Mouse (Mus musculus): ENCODE measurements at regions not wholly inside any gene's neighbourhood (a gene's known extent, or its start where the extent isn't known, plus 50 kb on each side); places are given as distances from the start of the nearest gene placed in this dataset.
A peak's percentile ranks its signal among the peaks of the same experiment; 100 is the strongest.
"Not testable (repeated sequence)": the region's sequence is repeated elsewhere in the genome, so short reads cannot be mapped to it uniquely, and the experiment has no call there.

DNA sequence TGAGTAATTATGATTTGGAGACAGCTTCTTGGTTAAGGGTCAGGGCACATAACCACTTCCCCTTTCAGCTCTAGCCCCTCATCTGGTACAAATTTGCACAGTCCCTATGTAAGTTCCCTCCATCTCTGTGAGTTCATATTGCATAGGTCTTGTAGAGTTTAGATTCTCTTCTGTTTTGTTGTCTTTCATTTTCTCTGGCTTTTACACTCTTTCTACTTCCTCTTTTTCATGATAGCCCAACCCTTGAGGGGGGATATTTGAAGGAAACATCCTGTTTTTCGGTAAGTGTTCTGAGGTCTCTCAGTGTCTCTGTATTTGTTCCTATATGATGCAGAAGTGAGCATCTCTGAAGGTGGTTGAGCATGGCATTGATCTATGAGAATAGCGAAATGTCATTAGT, 515.7 kb upstream of the Stxbp6 start:
- DNase-seq: no peak

DNA sequence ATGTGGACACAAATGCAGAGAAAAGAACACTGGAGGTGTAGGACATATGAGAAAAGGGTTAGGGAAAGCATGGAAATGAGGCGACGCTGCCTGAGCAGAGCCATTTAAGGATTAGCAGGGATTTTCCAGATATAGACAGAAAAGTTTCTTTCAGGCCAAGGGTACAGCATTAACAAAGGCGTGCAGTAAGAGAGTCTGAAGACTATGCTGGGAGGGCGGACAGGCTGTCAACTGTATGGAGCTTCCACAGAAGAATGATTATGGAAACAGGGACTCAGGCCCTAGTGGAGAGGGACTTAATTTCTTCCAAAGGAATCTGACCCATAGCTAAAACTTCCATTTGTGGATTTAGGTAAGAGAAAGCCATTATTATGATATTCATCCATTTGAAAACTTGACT, 511.3 kb upstream of the Stxbp6 start:
- DNase-seq: no peak

DNA sequence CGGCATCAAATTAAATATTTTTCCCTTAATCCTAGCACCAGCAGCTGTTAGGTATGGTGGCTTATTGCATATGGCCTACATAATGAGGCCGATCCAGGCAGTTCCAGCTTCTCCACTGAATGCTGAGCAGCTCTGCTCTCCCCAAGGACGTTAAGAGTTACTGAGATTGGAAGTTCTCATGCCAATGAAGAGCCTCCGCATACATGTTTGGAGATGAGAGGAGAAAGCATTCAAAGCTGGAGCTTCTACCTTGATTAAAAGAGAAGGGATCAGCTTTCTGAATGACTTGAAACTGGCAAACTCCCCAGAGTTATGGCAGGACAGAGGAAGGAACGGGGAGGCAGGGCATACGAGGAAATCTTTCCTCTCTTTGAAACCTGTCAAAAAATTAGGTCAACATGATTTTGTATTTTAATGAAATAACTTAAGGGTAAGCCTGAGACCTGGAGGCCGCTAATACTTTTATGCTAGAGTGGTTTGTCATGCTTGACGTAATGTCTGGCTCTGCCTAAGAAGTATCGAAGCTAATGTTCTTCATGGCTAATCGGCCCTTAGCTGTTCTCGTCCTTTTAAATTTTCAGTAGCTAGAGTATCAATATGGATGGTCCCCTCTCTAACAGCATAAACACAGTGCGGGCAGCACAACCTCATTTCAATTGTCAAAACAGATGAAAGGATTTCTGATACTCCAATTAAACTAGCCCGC, 489.0 kb upstream of the Stxbp6 start:
- no peak for DNase-seq

DNA sequence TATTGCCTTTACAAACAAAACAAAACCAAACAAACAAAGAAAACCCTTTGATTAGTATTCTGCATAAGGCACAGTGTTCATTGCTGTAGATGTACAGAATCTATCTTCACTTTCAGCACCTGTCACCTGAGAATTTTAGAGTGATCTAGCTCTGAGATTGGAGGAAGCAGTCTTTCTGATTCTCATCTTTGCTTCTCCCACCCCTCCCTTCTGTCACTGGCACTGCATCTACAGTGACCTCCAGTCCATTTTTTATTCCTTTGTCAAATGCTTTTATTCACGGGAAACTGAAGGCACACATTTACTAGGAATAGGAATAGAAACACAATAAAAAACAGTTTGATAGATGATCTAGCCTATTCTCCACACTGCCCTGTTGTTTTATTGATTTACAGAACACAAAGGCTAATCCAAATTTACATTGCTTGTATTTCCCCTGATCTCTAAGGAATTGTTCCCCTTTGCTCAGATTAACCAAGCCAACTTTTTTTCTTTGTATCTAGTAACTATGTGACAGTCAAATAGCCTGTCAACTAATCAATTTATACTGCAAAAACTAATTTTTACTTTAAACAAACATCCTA, 488.2 kb upstream of the Stxbp6 start:
- DNase-seq: no peak

DNA sequence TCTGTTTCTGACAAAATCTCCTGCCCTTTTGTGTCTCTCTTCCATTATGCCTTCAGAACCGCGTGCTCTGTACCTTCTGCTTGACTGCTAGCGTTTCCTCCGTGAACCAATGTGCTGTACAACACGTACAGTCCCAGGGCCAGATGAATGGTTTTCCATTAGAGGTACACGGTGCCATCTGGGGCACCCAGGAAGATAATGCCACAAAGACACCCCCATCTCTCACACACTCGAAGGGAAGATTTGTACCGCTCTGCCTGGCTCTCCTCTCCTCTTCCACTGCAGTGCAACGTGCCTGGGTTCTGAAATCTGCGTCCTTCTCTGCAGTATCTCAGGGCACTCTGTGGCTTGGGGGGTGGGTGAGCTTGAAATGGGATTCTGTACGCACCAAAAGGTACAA, 487.4 kb upstream of the Stxbp6 start:
- no peak for DNase-seq

DNA sequence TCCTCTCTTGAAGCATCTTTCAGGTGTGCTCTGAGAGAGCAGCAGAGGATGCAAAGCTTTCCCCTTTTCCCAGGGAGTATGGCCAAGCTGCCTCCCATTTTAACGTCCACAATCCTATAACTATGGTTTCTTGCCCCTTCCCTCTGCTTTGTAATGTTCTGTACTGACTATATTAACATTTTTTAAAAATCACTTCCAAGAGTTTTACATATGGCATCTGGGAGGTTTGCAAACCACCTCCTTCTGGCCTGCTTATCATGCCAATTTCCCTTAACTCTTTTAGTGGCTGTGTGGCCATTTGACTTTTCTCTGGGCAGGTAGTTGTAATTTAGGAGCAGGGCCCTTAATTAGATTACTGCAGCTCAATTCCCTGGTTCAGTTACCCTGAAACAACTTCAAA, 486.9 kb upstream of the Stxbp6 start:
- no peak for DNase-seq

DNA sequence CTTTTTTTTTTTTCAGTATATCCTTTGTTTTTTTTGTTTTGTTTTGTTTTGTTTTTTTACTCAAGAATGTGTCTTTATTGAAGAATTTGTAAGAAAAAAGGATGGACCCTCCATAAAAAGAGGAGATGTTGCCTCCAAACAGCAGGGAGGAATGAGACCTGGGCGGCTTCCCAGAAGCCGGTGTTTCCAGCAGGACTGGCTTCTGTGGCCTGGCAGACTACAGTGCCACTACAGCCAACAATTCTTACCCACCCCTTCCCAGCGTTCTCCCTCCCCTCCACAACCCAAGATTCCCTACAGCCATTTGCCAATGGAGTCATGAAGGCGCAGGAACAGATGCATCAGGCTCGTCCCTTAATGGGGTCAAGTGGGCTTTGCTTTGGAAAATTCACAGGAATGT, 475.4 kb upstream of the Stxbp6 start:
- not testable (repeated sequence) for DNase-seq

DNA sequence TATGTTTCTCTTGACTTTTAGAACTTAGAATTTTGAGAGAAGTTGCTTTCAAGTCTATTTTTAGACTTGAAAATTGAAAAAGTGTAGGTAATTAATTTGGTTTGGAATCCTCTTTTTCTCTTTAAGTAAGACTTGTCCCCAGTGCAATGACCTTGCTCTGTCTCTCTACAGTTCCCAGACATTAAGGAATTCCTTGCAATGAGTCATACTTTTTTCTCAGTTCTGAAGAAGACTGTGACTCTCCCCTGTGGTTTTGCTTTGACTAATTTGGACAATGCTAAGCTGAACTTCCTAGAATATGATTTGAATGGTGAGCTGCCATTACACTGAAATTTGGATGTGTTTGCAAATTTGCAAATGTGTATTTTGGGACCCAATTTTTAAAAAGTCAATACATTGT, 445.0 kb upstream of the Stxbp6 start:
- DNase-seq: no peak

DNA sequence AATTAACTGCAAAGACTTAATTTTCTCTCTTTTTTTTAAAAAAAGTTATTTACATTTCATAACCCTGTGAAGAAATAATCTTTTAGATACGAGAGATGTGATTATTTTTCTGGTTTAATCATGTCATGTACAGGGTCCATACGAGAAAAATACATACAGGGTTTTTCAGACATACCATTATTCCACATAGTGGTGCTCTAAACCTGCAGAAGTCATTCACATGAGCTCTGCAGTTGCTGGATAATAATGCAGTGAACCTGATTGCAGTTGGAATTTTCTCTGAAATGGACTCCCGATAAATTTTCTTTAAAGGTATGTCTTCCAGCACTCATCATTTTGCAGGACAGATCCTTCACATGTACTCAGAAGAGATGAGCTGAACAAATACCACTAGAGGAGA, 439.9 kb upstream of the Stxbp6 start:
- no peak for DNase-seq

DNA sequence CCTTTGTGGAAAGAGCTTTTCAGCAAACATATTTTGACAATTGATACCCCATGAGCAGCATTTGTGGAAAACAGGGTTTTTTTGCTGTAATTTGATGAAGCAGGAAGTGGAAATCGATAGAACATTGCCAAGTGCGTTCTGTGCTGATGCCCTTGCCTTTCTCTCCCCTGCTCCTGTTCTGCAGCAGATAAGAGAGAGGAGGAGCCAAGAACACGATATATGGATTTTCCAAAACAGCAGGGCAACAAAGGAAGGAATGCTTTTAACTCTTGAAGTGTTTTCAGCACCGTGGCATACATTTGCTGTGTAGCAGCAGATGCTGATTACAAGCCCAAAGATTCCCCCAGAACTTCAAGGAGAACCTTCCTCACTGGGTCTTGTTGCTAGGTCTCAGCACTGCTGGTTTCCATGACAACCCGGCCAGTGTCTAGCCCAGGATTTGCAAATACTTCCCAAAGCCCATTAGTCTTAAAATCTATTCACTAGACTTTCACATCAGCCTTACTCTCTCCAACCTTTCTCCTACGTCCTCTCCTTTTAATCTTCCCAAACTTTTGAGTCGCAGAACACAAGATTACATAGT, 433.0 kb upstream of the Stxbp6 start:
- DNase-seq: no peak

DNA sequence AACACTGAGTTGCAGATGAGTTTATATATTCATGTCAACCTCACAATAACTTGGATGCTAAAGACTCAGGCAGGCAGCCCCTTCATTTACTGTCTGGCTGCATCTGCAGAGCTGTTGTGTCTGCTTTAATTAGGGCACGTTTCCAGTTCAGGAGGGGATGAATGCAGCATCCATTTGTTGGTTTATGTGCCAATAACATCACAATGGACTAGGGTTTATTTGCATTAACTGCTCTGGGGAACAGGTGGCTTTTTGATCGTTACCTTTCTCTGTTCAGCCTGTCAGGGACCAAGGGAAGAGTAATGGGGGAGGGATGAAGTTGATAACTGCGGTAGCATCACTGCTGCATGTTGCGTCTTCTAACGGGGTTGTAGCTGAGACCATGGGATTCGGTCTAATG, 425.3 kb upstream of the Stxbp6 start:
- DNase-seq: no peak

DNA sequence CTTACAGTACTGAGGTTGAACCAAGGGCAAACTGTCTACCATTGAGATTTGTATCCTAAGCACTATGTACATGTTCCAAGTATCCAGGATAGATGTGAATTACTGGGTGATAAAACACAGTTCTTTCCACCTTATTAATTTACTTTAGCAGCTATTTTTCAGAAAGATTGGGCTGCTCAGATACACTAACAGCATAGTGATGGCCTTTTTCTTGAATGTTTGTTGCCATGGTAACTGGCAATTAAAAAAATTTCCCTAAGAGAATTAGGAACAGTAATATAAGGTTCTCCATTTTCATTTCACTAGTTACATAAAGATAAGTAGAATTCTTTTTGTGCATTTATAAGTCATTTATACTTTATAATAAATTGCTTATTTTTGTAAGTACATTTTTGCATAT, 423.7 kb upstream of the Stxbp6 start:
- DNase-seq: no peak

DNA sequence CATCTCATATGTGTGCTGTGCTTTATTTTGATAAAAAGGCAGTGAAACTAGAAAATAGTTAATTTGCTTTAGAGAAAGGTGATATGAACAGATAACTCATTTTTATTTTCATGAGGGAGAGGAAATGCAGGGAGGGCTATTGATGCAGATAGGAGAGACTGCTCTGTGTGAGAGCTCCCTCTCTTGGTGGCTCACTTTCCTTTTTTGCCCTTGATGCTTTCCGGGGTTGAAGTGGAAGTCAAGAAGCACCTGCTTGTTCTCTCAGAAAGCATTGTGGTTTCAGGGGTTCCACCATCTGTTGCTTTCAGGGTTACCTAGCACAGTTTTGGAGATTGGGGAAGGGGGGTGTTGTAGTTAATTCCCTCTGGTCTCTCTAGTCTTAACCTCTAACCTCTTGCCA, 414.5 kb upstream of the Stxbp6 start:
- DNase-seq: no peak

DNA sequence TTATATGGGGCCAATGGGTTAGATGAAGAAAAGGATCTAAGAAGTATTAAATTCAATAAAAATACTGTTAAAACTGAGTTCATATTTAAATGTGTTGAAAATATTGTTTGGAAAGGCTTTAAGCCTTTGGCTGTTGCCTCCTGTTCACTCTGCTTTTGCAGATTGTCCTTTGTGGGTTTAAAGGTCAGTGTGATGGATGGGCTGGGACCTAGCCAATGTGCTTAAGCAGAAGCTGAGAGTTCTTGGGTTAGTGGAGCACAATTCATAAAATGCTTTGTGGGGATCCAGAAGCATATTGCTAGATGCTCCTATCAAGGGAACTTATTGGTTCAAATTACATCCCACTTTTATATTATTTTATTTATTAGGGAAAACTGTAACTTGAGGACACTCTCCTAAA, 402.4 kb upstream of the Stxbp6 start:
- DNase-seq: no peak

DNA sequence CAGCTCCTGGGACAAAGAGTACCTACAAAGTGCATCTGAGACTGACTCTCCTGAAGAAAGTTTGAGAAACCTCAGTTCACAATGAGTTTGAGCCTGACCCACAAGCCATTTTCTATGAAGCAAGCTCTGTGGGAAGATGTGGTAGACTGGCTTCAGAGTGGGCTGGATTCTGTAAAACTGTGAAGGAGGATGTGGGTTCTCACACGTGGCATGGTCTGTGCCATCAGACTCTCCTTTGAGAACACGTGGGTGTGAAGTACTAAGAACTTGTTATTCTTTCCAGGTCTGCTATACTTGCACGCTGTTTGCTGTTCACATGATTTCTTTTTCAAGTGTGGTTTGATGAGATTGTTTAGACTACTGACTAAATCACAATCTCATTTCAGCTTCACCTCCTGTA, 393.6 kb upstream of the Stxbp6 start:
- no peak for DNase-seq

DNA sequence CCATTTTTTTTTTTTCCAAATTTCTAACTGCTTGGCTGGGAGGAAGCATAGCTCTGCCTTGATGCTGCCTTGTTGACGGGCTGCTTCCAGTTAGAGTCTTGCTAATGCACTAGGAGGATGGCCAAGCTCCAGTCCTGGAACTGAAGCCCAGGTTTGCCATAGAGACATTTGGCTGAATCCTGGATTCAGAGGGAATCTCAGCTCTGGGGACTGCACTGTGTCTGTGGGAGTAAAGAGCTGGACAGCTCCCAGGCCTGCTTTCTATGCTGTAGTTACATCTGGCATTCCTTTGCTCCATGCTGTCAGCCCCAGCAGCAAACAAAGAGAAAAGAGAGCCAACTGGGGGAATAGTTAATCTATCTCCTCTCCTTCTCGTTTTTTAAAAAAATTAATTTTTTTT, 392.5 kb upstream of the Stxbp6 start:
- DNase-seq: no peak

DNA sequence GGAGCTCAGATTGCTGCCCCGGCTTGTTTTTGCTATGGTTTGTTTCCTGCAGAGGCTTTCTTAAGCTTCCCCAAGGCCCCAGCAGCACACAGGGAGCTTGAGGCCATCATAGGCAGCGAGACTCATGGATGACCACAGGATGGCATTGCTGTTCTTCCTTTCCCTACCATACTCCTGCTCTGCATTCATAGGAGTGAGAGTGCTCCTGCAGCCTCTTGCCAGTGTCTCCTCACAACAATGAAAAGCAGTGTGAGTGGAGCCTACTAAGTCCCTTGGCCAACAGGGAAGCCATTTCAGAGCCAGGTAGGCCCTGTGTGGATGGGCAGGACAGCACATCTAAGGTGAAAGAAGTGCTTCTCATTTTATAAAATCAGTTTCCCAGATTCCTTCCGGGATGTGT, 391.6 kb upstream of the Stxbp6 start:
- peak; percentile 18 for DNase-seq

DNA sequence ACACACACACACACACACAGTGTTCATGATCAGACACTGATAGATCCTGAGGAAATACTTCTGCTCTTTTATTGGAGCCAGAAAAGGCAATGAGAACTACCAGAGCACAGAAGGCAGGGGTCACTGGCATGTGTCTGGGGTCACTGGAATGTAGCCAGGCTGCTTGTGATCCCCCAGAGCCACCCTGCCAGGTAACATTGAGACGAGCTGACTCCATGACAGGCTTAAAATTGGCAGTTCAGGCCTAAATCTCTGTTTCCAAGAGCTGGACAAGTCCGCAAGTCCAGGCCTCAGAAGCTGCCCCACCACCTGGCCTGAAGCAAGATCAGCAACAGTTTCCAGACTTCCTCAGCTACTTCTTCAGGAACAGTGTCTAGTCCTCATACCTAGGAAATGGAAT, 390.4 kb upstream of the Stxbp6 start:
- no peak for DNase-seq

DNA sequence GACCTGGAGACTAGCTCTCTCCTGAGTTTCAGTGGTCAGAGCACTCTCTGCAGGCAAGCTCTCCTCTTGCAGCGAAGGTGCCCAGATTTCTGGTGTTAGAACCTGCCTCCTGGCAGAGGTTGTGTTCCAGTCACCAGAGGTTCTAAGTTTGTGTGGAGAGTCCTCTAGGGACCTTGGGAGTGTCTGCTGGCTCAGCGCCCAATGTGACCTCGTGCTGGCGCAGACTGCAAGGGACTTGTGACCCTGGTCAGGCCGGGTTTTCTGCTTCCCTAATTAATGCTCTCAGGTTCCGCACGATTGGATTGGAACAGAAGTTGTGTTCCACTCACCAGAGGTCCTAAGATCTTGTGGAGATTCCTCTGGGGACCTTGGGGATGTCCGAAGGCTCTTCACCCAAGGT, 384.2 kb upstream of the Stxbp6 start:
- DNase-seq: not testable (repeated sequence)

DNA sequence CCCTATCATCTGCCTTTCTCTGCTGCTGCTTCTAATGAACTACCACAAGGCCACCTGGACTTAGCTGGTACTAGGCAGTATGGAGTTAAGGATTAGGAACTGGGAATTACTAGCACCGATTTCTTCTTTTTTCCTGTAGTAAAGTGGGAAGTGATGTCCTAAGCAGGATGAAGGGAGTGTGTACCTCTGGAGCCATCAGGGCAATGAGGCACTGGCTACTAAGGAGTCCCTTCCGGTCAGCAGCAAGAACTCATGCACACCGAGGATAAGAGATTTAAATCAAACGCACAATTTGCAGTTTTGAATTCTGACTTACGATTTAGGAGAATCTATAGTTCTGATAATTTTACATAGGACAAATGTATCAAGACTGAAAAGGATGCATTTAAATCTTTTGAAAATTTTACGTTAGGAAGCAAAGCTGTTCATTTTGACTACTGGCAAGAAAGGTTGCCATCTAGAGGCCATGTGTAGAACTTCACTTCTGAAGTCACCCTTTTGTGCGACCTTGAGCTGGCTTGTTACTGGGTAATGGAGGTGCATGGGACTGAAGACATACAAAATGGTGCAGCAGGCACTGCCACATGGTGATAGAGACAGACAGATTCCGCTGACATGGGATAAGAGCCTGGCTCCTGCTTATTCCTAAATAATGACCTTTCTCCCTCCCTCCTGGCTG, 369.1 kb upstream of the Stxbp6 start:
- peak; percentile 14 for DNase-seq

DNA sequence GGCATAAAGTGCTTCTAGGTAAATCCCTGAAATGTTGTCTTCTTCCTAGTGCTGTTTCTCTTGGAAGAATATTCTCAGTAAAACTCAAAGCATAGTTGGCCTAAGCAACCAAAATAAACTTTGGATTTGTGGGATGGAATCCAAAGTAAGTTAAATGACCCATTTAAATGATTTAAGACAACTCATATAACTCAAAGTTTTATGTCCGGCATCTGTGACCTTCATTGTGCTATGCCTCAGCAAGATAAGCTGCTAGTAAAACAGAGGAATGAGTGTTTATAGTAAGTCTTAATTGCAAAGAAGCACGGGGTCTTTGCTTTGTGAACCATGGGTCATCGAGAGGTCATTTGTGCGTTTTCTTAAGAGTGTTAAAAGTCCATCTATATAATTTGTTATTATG, 368.0 kb upstream of the Stxbp6 start:
- DNase-seq: no peak

DNA sequence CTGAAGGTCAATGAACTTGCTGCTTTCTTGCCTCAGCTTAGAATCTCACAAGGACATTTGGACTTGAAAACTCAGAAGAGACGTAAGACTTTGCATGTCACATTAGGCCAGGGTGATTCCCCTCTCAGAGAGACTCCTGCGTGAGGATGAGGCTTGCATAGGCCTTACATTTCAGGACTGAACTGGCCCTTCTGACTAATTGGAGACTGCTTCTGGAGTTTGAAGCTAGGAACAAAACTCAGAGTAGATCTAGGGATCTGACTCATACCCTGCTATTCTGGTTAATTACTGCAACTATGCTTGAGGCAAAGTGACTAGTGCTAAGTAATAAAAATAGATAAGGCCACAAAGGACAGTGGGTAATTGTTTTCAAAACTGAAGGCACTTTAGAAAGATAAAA, 365.2 kb upstream of the Stxbp6 start:
- no peak for DNase-seq

DNA sequence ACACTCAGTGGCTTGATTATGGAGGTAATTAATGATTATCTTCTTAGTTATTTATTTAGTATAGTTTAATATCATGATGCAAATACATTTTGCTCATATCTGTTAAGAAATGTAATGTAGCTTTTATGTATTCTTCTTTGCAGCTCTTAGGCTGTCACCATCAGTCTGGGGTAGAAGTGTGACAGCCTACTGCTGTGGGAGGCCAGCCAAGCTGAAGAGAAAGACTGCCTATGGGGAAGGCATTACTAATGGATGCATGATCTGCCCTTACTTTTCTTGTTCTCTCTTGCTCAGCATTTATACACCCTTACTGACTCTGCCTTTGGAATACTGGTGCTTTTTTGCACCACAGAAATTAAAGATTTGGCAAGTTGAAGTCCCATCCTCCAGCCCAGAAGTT, 362.8 kb upstream of the Stxbp6 start:
- no peak for DNase-seq

DNA sequence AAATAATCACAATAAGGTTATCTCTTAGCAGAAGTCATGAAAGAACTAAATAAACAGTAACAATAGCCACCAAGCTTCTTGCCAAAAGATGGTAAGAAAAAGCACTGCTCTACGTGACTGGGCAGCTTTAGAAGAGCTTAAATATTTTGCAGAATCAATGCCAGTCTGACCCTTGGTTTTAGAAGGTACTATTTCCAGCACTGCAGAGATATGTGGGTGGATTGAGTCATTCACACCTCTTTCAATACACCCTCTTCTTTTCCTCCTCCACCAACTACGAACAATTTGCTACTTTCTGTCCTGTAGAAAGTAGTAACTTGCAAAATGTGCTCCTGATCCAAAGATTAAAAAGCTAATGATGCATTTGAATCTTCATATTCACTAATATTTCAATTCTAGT, 324.9 kb upstream of the Stxbp6 start:
- DNase-seq: no peak
